Mouse (Mus musculus) ES-E14 (cell line): ENCODE data around the gene Pde4d.

ENCODE experiments used
- CHD2 ChIP-seq: IDR thresholded peaks from 2 replicates; pipeline ENCODE4 v1.6.1; 2014; ENCODE audit warnings: mild to moderate bottlenecking, low read depth, low read length, inconsistent platforms
- HCFC1 ChIP-seq: IDR thresholded peaks from 2 replicates; pipeline ENCODE4 v1.6.1; 2012; ENCODE audit warnings: low read length, inconsistent platforms, borderline replicate concordance; ENCODE audit not compliant: insufficient read depth
- MAFK ChIP-seq: IDR thresholded peaks from 2 replicates; pipeline ENCODE4 v1.6.1; 2014; ENCODE audit warnings: mild to moderate bottlenecking, low read depth, low read length, inconsistent platforms; ENCODE audit not compliant: insufficient read depth
- ZC3H11A ChIP-seq: IDR thresholded peaks from 2 replicates; pipeline ENCODE4 v1.6.1; 2012; ENCODE audit warnings: low read depth, mild to moderate bottlenecking, inconsistent platforms, low read length, borderline replicate concordance
- ZNF384 ChIP-seq: IDR thresholded peaks from 2 replicates; pipeline ENCODE4 v1.6.1; 2012; ENCODE audit warnings: low read depth, low read length, inconsistent platforms

DNA sequence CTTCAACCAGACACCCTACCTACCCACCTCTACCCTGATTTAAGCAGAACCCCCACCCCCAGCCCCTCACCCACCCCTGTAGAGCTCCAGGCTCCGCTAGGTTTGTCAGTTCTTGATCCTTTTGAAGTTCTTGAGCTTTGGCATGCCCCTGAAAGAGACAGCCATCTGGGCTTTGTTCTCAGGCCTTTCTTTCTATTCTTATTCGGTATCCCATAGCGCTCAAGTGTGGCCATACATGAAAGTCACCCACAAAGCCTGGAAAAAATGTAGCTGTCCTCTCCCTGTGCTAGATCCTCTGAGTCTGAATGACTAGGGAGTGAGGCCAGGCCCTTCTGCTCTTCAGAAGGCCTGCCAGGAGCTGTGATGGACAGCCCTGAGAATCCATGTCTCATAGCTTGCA, 957.6 kb downstream of the Pde4d start:
- no peak for TF ChIP-seq MAFK
- no peak for TF ChIP-seq CHD2
- no peak for TF ChIP-seq ZNF384
- no peak for TF ChIP-seq ZC3H11A
- no peak for TF ChIP-seq HCFC1
